Mouse (Mus musculus): ENCODE results near the gene Sik3. TPM values are rescaled to one million over a fixed set of nuclear protein-coding genes. Genes with fewer than 3 reads are reported as not detected.
"Not testable (repeated sequence)": the region's sequence is repeated elsewhere in the genome, so short reads cannot be mapped to it uniquely, and the experiment has no call there.

Gene Sik3
- polyA plus RNA-seq, 1 experiment from 2014 or later, result 13.4 TPM

GRCm38 (mm10) chr9:46090066-46090465 lies 77.4 kb downstream of the Sik3 start:
- Histone ChIP-seq H3K9me3 (ENCODE audit: control insufficient read depth, low read length) (no peaks in the 10 kb centered on the region), H3K36me3 (ENCODE audit: control insufficient read depth, insufficient read depth, low read length) (no peaks in the 10 kb centered on the region), H3K9ac (ENCODE audit: low read depth, low read length) (no peak overlapping the region), H3K27ac (replicated peaks; ENCODE audit: low read depth, low read length) (no peak overlapping the region), H3K4me2 (ENCODE audit: low read depth, low read length) (no peak overlapping the region), H3K4me3 (ENCODE audit: low read depth, low read length) (no peak overlapping the region), H3K27me3 (replicated peaks; ENCODE audit: control insufficient read depth, insufficient read depth, low read length) (no peaks in the 10 kb centered on the region), H3K4me1 (ENCODE audit: control insufficient read depth, insufficient read depth, low read length) (no peaks in the 10 kb centered on the region)
- DNase-seq (ENCODE audit: low spot score), result peak; percentile 39
- 46% methylated on average over 4 of the region's 4 CpGs for WGBS
- peak; percentile 53; the same call in 1 of the 2 replicates for ATAC-seq (ENCODE audit: low read depth)

GRCm38 (mm10) chr9:46091157-46091556 lies 78.5 kb downstream of the Sik3 start:
- H3K9ac ChIP-seq (ENCODE audit: low read depth, low read length); H3K4me1 ChIP-seq (ENCODE audit: control insufficient read depth, insufficient read depth, low read length); H3K9me3 ChIP-seq (ENCODE audit: control insufficient read depth, low read length); H3K4me3 ChIP-seq (ENCODE audit: low read depth, low read length); H3K36me3 ChIP-seq (ENCODE audit: control insufficient read depth, insufficient read depth, low read length); H3K27me3 ChIP-seq (replicated peaks; ENCODE audit: control insufficient read depth, insufficient read depth, low read length); H3K4me2 ChIP-seq (ENCODE audit: low read depth, low read length); H3K27ac ChIP-seq (replicated peaks; ENCODE audit: low read depth, low read length); ATAC-seq (ENCODE audit: low read depth): not testable (repeated sequence)
- peak; percentile 54 for DNase-seq (ENCODE audit: low spot score)
- WGBS, result 29% methylated on average over 1 of the region's 1 CpGs

GRCm38 (mm10) chr9:46092633-46093032 lies 80.0 kb downstream of the Sik3 start:
- DNase-seq (ENCODE audit: low spot score) (no peak), ATAC-seq (ENCODE audit: low read depth) (no peak)
- Histone ChIP-seq H3K27me3 (replicated peaks; ENCODE audit: control insufficient read depth, insufficient read depth, low read length) (no peaks in the 10 kb centered on the region), H3K4me3 (ENCODE audit: low read depth, low read length) (no peak overlapping the region), H3K9ac (ENCODE audit: low read depth, low read length) (no peak overlapping the region), H3K27ac (replicated peaks; ENCODE audit: low read depth, low read length) (no peak overlapping the region), H3K4me1 (ENCODE audit: control insufficient read depth, insufficient read depth, low read length) (peaks cover 3% of the 10 kb centered on the region; the same call in 1 of the 2 replicates), H3K4me2 (ENCODE audit: low read depth, low read length) (no peak overlapping the region), H3K9me3 (ENCODE audit: control insufficient read depth, low read length) (no peaks in the 10 kb centered on the region), H3K36me3 (ENCODE audit: control insufficient read depth, insufficient read depth, low read length) (no peaks in the 10 kb centered on the region)
- 87% methylated on average over 6 of the region's 6 CpGs for WGBS

DNA sequence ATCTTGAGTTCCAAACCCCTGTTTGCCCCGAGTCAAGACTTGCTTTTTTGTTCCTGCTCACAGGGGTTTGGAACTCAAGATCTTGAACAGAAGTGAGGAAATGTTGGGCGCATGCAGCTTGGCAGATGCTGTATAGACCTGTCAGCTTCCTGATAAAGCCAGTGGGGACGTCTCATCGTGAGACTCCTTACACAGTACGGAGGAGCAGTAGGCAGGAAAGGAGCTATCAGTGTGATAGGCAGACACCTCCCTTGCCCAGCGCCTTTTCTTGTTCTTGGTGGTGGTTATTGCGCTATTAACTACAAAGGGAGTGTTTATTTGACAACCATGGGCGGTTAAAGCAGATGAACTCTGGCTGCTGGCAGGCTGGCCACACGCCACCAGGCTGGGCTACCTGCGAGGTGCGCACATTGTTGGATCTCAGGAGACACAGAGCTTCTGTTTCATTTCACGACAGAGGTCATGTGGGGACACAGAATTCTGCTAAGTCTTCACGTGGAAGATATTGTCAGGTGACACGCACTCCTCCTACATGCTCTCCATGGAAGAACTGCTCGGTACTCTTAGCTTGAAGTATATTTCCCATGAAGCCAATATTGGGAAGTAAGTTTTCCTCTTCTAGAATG lies 85.9 kb downstream of the Sik3 start:
- no peaks in the 10 kb centered on the region for H3K9me3 ChIP-seq (ENCODE audit: control insufficient read depth, low read length)
- no peak for DNase-seq (ENCODE audit: low spot score)
- H3K36me3 ChIP-seq (ENCODE audit: control insufficient read depth, insufficient read depth, low read length), result no peaks in the 10 kb centered on the region
- no peak overlapping the region for H3K9ac ChIP-seq (ENCODE audit: low read depth, low read length)
- no peak overlapping the region for H3K4me3 ChIP-seq (ENCODE audit: low read depth, low read length)
- WGBS, result 82% methylated on average over 15 of the region's 15 CpGs
- H3K4me1 ChIP-seq (ENCODE audit: control insufficient read depth, insufficient read depth, low read length), result peaks cover 7% of the 10 kb centered on the region; the same call in 1 of the 2 replicates
- no peak for ATAC-seq (ENCODE audit: low read depth)
- no peaks in the 10 kb centered on the region for H3K27me3 ChIP-seq (replicated peaks; ENCODE audit: control insufficient read depth, insufficient read depth, low read length)
- H3K4me2 ChIP-seq (ENCODE audit: low read depth, low read length), result no peak overlapping the region
- no peak overlapping the region for H3K27ac ChIP-seq (replicated peaks; ENCODE audit: low read depth, low read length)

- DNase-seq (ENCODE audit: low spot score) (no peak), ATAC-seq (ENCODE audit: low read depth) (no peak)
- Histone ChIP-seq H3K9ac (ENCODE audit: low read depth, low read length) (no peak overlapping the region), H3K27ac (replicated peaks; ENCODE audit: low read depth, low read length) (no peak overlapping the region), H3K27me3 (replicated peaks; ENCODE audit: control insufficient read depth, insufficient read depth, low read length) (no peaks in the 10 kb centered on the region), H3K4me1 (ENCODE audit: control insufficient read depth, insufficient read depth, low read length) (peaks cover 7% of the 10 kb centered on the region; the same call in 1 of the 2 replicates), H3K36me3 (ENCODE audit: control insufficient read depth, insufficient read depth, low read length) (no peaks in the 10 kb centered on the region), H3K9me3 (ENCODE audit: control insufficient read depth, low read length) (no peaks in the 10 kb centered on the region), H3K4me3 (ENCODE audit: low read depth, low read length) (no peak overlapping the region), H3K4me2 (ENCODE audit: low read depth, low read length) (no peak overlapping the region)
- 69% methylated on average over 5 of the region's 5 CpGs for WGBS
Observed at GRCm38 (mm10) chr9:46099107-46099506, 86.5 kb downstream of the Sik3 start.

DNA sequence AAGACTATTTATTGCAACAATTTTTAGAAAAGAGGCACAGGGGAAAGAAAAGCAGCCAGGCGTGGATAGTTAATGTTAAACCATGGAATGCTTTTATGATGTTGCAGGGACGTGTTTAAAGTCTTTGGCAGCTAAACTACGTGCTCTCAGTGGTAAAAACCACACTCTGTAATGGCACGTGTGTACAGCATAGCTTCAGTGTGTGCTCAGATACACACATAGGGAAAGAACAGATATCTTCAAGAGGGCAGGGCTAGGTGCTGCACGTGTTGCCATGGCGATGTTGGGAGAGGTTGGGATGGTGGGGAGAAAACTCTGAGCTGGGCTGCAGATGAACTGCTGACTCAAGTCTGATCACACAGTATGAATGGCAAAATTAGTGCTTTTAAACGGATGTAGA lies 90.5 kb downstream of the Sik3 start:
- Histone ChIP-seq H3K27ac (replicated peaks; ENCODE audit: low read depth, low read length) (no peak overlapping the region), H3K4me2 (ENCODE audit: low read depth, low read length) (no peak overlapping the region), H3K4me1 (ENCODE audit: control insufficient read depth, insufficient read depth, low read length) (no peaks in the 10 kb centered on the region), H3K9ac (ENCODE audit: low read depth, low read length) (no peak overlapping the region), H3K27me3 (replicated peaks; ENCODE audit: control insufficient read depth, insufficient read depth, low read length) (no peaks in the 10 kb centered on the region), H3K36me3 (ENCODE audit: control insufficient read depth, insufficient read depth, low read length) (no peaks in the 10 kb centered on the region), H3K9me3 (ENCODE audit: control insufficient read depth, low read length) (no peaks in the 10 kb centered on the region), H3K4me3 (ENCODE audit: low read depth, low read length) (no peak overlapping the region)
- 82% methylated on average over 7 of the region's 7 CpGs for WGBS
- ATAC-seq (ENCODE audit: low read depth) (no peak), DNase-seq (ENCODE audit: low spot score) (no peak)

- H3K9ac ChIP-seq (ENCODE audit: low read depth, low read length), result no peak overlapping the region
- ATAC-seq (ENCODE audit: low read depth) (no peak), DNase-seq (ENCODE audit: low spot score) (no peak)
- H3K27ac ChIP-seq (replicated peaks; ENCODE audit: low read depth, low read length), result no peak overlapping the region
- H3K4me2 ChIP-seq (ENCODE audit: low read depth, low read length), result no peak overlapping the region
- peaks cover 13% of the 10 kb centered on the region for H3K4me1 ChIP-seq (ENCODE audit: control insufficient read depth, insufficient read depth, low read length)
- no peaks in the 10 kb centered on the region for H3K9me3 ChIP-seq (ENCODE audit: control insufficient read depth, low read length)
- 90% methylated on average over 9 of the region's 9 CpGs for WGBS
- H3K4me3 ChIP-seq (ENCODE audit: low read depth, low read length), result no peak overlapping the region
- no peaks in the 10 kb centered on the region for H3K36me3 ChIP-seq (ENCODE audit: control insufficient read depth, insufficient read depth, low read length)
- H3K27me3 ChIP-seq (replicated peaks; ENCODE audit: control insufficient read depth, insufficient read depth, low read length), result no peaks in the 10 kb centered on the region
Observed at GRCm38 (mm10) chr9:46106105-46106504, 93.5 kb downstream of the Sik3 start.

DNA sequence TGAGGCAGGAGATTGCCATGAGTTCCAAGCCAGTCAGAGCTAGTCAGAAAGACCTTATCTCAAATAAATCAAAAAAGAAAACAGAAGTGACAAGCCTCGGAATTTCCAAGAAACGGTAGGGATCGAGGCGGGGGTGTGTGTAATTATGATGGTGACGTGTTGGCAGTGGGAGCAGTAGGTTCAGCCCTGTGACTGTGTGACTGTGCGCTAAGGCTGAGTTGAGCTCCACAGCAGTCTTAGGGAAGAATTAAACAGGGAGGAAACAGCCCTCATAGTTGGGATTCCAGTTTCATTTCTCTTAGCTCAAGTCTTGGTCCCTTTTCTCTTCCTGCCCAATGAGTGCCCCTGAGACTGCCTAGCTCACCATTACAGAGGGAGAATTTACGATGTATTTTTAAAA lies 98.0 kb downstream of the Sik3 start:
- ATAC-seq (ENCODE audit: low read depth) (no peak), DNase-seq (ENCODE audit: low spot score) (peak; percentile 53)
- peak overlapping the region; percentile 39; the same call in 1 of the 2 replicates for H3K27ac ChIP-seq (replicated peaks; ENCODE audit: low read depth, low read length)

DNA sequence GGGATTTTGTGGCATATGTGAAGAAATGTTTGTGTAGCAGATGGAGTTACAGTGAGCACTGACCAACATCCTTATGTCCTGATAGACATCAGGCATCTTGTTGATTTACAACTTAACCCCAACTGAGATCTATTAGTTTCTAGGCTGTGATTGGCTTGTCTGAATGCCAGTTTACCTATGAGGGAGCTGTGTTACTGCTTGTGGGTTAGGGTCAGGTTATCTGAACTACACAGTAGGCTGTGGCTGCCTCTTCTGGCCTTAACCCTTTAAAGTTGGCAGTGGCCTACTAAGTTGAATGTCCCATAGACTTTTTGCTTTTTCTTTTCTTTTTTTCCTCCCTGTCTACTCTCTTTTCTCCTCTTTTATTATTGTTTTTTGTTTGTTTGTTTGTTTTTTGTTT lies 98.7 kb downstream of the Sik3 start:
- peak overlapping the region; percentile 39; the same call in 1 of the 2 replicates for H3K27ac ChIP-seq (replicated peaks; ENCODE audit: low read depth, low read length)
- ATAC-seq (ENCODE audit: low read depth), result no peak

More for the DNA sequence above, 98.0 kb downstream of the Sik3 start:
- Histone ChIP-seq H3K9me3 (ENCODE audit: control insufficient read depth, low read length) (no peaks in the 10 kb centered on the region), H3K27me3 (replicated peaks; ENCODE audit: control insufficient read depth, insufficient read depth, low read length) (no peaks in the 10 kb centered on the region), H3K4me2 (ENCODE audit: low read depth, low read length) (no peak overlapping the region), H3K36me3 (ENCODE audit: control insufficient read depth, insufficient read depth, low read length) (no peaks in the 10 kb centered on the region), H3K4me3 (ENCODE audit: low read depth, low read length) (no peak overlapping the region), H3K9ac (ENCODE audit: low read depth, low read length) (no peak overlapping the region), H3K4me1 (ENCODE audit: control insufficient read depth, insufficient read depth, low read length) (peaks cover 31% of the 10 kb centered on the region)
- 45% methylated on average over 7 of the region's 7 CpGs for WGBS

More for the DNA sequence above, 98.7 kb downstream of the Sik3 start:
- Histone ChIP-seq H3K4me3 (ENCODE audit: low read depth, low read length) (no peak overlapping the region), H3K36me3 (ENCODE audit: control insufficient read depth, insufficient read depth, low read length) (no peaks in the 10 kb centered on the region), H3K9ac (ENCODE audit: low read depth, low read length) (no peak overlapping the region), H3K27me3 (replicated peaks; ENCODE audit: control insufficient read depth, insufficient read depth, low read length) (no peaks in the 10 kb centered on the region), H3K9me3 (ENCODE audit: control insufficient read depth, low read length) (no peaks in the 10 kb centered on the region), H3K4me1 (ENCODE audit: control insufficient read depth, insufficient read depth, low read length) (peaks cover 31% of the 10 kb centered on the region), H3K4me2 (ENCODE audit: low read depth, low read length) (no peak overlapping the region)
- DNase-seq (ENCODE audit: low spot score), result no peak

Measured in embryonic facial prominence, embryonic 14.5 days (tissue).